Mouse (Mus musculus) c-Kit-positive CD71-positive TER-119-positive erythroid progenitor cells, embryonic 14.5 days (primary cell): ENCODE data around the gene Birc6.
A peak's percentile ranks its signal among the peaks of the same experiment; 100 is the strongest.
"Not testable (repeated sequence)": the region's sequence is repeated elsewhere in the genome, so short reads cannot be mapped to it uniquely, and the experiment has no call there.

Experiments used
- DNase-seq: peaks from one replicate; pipeline ENCODE4 v3.0.0-alpha.2; 2013; ENCODE audit warnings: low spot score

Gene Birc6

DNA sequence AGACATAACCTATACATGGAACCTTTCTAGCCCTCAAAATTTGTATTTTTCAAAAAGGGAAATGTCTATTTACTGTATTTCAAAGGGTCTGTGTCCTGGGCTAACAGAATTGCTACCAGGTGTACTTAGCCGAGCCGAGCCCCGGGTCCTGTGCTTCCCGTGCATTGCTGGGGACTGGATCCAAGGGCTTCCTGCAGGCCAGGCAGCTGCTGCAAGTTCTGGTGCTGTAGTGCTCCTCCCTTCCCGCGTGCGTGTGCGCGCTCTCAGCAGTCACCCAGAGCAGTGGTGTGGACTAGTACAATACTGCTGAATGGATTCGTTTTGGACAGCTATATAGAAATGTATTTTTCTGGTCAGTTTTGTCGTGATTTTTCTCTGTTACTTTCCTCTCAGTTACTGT, 31.8 kb downstream of the Birc6 start:
- DNase-seq = no peak

DNA sequence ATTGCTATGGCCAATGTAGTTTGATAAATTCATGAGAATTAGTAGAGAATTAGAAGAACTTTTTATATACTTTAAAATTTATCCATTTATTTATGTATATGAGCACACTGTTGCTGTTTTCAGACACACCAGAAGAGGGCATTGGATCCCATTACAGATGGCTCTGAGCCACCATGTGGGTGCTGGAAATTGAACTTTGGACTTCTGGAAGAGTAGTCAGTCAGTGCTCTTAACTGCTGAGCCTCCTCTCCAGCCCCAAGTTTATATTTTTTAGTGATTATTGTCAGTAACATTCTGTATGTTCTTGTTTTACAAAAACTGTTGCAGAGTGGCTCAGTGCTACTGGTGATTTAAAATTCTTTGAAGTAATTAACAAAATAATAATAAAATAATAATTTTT, 36.1 kb downstream of the Birc6 start:
- no peak for DNase-seq

DNA sequence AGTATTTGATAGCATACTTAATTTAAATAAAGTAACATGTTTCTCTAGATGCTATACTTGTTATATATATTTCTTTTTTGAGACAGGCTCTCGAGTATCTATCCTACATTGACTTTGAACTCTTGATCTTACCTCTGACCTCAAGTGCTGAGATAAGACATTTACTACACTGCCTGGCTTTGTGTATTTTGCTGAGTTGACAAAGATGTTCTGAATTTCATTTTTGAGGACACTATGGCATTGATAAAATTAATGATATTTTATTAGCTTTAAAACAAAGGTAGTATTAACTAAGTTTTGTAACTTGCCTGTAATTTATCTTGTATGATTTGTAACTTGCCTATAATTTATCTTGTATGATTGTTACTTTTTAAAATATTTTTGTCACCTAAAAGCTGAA, 41.1 kb downstream of the Birc6 start:
- no peak for DNase-seq

DNA sequence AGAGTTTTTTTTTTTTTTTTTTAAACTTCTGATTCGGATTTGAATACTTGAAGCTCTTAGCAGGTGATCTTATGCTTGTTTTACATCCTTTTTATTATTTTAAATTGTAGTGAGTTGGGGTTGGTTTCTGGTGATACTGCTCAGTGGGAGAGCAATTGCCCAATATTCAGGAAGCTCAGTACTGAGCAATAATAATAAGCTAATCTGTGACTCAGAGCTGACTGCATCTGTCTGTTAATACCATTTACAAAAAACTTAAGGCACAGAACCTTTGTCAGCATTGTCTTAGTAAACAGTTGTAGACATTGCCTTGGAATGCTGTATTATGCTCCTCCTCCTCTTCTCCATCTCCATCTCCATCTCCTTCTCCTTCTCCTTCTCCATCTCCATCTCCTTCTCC, 42.5 kb downstream of the Birc6 start:
- DNase-seq = no peak

DNA sequence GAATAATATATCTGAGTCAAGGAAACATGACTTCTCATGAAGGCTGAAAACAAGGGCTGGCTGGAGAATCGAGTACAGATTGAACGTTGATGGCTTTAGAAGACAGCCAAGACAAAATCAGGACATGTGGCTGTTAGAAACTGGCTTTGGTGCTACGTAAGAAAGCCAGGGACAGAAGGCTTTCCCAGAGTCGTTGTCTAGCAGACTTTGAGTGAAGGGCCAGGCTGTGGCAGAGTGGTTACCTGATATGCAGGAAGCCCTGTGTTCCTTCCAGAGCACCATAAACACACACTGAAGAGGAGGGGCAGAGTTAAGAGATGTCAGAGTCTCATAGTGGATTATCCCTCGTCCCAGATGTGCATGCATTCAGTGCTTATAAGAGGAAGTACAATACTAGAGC, 49.1 kb downstream of the Birc6 start:
- no peak for DNase-seq

DNA sequence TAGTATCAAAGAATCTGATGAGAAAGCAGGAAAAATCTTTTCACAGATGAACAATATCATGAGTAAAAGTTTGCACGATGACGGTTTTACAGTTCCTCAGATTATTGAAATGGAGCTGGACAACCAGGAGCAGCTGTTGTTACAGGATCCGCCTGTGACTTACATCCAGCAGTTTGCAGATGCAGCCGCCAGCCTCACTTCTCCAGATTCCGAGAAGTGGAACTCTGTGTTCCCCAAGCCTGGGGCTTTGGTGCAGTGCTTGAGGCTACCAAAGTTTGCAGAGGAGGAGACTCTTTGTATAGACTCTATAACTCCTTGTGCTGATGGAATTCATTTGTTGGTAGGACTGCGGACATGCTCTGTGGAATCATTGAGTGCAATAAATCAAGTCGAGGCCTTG, 51.5 kb downstream of the Birc6 start:
- DNase-seq = no peak

DNA sequence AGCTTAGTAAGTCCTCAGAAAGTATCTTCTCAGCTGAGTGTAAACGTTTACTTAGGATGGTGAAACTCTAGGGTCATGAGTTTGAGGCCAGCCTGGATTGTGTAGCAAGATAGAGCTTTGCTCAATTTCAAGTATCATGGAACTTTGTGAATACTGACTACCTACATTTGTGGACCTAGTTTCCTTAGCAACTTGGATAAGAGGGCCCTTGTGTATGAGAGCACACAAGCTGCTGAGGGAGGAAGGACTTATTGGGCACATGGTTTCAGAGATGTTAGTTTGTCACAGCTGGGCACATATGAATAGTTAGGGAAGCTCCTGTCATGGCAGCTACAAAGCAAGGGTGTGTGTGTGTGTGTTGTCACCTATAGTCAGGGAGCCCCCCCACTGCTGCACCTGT, 52.6 kb downstream of the Birc6 start:
- no peak for DNase-seq

DNA sequence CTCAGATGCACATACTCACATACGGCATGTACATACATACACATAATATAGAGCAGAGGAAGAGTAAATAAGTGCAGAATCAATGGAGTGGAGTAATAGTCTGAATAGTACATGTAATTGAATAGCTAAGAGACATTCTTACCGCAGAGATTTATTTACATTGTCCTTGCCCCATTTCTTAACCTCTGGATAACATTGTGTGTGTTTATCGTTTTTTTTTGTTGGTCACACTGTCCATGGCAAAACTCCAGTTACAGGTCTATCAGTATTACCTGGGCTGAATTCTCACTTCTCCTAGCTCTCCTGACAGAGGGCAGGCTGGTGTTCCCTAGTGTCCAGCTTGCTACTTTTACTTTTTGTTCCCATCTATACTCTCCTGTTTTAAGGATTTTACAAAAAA, 58.7 kb downstream of the Birc6 start:
- no peak for DNase-seq

DNA sequence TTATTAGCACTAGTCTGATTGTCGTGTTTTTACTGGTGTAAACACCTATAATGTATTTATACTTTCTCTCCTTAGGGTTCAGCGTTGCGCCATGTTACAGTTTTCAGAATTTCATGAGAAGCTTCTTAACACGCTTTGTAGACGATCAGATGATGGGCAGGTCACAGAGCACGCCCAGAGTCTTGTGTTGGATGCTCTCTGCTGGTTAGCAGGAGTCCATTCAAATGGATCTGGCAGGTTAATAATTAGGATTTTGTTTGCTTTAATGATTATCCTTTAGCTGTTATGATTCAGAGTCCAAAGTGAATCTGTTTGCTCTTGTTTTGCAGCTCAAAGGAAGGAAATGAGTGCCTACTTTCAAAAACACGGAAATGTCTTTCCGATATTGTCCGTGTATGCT, 70.8 kb downstream of the Birc6 start:
- DNase-seq = no peak

DNA sequence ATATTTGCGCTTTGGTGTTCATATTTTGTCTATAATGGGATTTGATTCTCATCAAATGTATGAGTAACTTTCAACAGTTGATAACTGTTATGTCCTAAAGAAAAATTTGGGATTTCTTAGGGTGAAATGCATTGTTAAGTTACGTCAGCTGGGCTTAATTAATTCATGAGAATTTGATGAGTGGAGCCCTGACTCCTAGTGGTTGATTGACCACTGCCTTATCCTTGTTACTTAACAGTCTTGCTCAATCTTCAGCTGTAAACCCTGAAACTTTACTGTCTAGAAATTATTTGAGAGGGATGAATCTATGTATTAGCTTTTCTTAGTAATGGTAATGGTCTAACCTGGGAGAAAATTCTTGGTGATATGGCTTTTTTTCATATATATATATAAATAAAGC, 71.3 kb downstream of the Birc6 start:
- no peak for DNase-seq

DNA sequence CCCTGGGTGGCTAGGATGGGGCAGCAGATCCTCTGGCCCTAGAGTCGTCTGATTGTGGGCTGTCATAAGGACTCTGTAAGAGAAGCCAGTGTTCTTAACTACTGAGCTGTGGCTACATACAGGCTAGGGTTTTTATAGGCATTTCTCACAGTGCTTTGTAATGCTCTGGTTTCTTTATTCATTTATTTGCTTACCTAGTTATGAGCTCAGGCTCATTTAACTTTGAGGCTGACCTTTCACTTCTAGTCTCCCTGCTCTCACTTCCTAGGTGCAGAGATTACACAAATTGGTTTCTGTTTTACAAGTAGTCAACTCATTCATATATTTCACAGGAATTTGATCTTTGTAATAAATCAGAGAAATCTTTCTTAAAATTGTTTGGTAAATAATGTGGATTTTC, 73.1 kb downstream of the Birc6 start:
- DNase-seq = no peak

DNA sequence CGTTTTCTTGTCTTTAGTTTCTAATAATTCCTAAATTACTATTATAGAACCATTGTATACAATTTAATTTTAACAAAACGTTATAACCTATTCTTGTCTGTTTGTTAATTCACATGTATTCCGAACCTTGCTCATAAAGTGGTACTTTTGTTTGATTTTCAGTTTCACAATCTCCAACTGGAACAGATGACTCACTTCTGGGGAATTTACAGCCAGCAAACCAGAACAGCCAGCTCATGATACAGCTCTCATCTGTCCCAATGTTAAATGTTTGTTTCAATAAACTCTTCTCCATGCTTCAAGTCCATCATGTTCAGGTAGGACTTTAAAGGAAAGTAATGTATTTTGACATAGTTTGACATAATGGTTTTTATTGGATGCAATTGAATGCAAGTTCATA, 102.7 kb downstream of the Birc6 start:
- DNase-seq = no peak

DNA sequence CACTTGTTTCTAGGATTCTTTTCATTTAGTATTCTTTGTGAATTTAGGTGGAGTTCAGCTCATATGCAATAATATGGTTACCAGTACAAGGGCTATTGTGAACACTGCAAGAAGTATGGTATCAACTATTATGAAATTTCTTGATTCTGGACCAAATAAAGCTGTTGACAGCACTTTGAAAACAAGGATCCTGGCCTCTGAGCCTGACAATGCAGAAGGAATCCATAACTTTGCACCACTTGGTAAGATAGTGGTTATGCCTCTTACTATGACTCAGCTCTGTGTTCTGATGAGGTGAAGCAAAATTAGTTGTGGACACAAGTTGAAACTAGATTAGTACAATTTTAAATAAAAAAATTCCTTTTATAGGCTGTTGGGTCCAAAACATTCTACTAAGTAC, 114.3 kb downstream of the Birc6 start:
- DNase-seq = no peak

DNA sequence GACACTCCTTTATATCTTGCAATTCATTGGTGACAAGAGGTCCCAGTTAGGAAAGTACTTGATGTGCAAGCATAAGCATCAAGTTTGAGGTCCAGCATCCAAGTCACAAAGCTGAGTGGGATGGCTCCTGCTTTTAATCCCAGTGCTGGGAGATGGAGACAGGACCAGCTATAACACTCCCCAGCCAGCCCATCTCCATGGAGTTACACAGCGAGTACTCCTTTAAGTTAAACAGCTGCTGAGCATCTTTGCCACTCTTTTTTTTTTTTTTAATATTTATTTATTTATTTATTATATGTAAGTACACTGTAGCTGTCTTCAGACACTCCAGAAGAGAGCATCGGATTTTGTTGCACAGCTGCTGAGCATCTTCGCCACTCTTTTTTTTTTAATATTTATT, 130.3 kb downstream of the Birc6 start:
- DNase-seq = no peak

DNA sequence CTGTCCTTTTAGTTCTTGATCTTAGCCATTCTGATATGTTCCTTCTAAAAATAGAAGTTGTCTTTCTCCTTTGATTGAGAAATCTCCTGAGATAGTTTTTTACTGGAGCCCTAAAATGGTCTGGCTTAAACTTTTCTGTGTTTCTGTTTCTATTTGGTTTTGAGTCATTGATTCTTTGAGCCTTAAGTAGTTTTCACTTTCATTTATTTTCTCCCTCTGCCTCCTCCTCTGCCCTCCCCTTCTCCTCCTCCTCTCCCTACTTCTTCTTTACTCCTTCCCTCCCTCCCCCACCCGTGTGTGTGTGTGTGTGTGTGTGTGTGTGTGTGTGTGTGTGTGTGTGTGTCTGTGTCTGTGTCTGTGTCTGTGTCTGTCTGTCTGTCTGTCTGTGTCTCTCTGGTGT, 139.9 kb downstream of the Birc6 start:
- DNase-seq = no peak

DNA sequence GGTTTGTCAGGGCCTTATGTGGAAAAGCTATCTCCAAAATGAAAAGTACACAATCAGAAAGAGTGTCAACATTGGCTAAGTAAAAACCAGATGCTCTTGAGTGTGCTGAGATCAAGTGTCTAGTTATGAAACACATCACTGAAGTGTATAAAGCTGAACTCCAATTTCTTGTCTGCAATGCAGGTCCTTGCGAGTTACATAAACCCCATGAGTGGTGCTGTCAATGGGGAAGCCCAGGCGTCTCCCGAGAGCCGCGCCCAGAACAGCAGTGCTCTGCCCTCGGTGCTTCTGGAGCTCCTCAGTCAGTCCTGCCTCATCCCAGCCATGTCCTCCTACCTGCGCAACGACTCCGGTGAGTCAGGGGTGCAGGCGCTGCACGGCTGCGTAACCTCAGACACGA, 141.9 kb downstream of the Birc6 start:
- no peak for DNase-seq

DNA sequence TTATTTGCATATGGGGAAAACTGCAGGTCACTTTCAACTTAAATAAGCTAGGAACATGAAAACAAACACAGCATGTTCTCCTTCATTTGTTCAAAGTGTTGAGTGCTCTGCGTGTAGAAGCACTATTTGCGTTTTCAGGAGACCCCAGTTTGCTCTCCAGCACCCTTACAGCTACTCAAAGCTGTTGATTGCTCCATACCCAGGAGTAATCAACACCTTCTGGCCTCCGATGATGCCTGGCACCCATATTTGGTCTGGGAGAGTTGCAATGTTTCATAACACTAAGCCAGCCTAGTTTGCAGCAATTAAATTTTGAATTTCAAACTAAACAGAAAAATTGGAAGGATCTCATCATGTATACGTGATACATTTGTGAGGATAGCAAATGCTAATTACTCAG, 144.4 kb downstream of the Birc6 start:
- no peak for DNase-seq

DNA sequence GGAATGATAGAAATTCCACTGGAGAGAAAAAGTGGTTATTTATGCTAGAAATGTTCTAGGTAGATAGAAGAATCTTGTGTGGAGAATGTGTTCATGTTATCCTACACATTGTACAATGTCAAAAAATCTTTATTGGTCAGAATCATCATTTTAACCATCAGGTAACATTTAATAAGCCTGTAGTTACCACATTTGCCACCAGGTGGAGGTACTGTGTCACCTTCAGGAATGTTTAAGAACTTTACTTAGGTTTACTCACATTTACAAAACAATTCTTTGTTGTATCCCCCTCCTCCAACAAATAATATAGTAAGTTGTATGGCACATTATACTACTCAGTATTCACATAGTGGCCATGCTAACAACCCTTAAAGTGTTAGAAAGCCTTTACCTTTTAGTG, 145.2 kb downstream of the Birc6 start:
- DNase-seq = peak; percentile 58

DNA sequence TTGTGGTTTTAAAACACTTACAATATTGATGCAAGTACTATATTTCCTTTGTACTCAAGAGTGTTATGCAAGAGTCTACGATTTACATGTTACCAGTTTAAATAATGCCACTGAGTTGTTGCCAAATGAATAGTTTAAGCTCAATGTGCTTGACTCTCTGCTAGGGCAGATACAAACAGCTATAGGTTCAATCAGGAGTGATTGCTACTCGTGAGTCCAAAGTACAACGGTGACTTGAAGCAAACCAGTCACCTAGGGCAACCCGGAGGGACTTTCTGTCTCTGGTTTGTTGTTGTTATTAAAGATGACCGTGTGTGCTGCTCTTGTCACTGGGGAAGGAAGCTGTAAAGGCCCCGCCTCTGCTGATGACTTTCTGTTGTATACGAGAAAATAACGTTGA, 150.0 kb downstream of the Birc6 start:
- no peak for DNase-seq

DNA sequence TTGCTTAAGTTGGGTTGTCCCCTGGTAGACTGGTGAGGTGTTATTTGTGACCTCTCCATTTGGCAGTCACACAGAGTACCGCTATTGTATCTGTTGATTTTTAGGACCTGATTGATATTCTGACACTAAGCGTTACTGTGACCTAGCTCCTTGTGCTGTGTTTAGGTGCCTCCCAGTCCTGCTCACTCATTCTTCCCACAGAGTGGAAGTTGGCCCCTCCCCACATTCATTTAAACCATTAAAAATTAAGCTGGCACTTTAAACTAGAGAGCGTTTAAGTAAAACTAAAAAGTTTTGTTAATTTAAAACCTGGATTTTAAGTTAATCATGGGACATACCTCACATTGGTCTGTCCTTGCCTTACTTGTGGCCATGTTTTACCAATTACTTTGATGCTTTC, 156.8 kb downstream of the Birc6 start:
- no peak for DNase-seq

DNA sequence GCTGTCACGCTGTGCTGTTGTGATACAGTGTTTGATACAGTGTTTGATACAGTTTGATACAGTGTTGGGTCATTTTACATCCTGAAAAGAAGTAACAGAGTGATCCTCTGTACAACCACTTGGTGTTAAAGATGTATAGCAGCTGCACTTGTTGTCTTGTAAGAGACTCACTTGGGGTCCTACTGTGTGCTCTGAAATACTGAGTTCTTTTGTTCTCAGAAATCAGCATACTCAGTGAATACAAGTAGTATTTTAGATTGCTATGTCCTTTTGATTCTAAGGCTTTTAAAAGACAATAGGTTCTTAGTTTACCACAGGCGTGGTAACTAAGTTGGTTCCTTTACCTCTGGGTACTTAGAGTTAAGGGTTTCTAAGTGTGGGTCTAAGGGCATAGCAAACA, 160.5 kb downstream of the Birc6 start:
- no peak for DNase-seq

DNA sequence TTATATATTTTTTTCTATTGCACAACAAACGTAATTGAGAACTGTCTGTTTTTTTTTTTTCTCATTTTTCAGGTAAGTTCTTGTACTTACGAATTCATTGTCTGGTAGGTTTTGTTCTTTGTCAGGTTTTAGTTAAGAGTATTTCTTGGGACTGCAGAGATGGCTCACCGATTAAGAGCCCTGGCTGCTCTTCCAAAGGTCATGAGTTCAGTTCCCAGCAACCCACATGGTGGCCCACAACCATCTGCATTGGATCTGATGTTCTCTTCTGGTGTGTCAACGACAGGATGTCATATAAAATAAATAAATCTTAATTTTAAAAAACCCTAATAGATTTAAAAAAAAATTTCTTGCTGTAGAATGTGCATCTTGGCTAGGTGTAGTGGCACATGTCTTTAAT, 161.3 kb downstream of the Birc6 start:
- no peak for DNase-seq

DNA sequence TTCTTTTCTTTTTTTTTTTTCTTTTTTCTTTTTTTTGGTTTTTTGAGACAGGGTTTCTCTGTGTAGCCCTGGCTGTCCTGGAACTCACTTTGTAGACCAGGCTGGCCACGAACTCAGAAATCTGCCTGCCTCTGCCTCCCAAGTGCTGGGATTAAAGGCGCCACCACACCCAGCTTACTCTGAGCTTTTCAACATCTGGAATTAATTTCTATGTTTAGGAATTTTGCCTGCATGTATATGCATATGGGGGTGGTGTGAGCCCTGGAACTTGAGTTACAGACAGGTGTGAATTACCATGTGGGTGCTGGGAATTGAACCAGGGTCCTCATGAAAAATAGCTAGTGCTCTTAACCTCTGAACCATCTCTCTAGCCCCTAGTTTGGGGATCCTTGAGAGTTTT, 173.6 kb downstream of the Birc6 start:
- not testable (repeated sequence) for DNase-seq

DNA sequence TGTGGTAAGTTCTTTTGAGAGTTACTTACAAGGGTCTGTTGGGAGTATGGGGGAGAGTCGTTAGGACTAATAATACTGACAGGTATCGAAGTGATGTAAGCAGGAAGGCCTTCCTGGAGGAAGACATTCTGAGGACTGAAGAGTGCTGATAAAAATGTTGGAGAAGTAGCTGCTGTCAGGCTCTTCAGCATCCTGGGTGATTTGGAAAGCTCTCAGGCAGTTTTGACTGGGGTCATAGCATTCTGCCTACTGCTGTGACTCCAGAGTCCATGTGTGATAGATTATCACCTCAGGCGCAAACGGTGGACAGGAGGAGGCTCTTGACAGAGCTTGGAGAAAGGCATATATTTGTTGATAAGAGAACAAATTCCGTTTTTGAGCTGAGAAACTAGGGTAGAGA, 177.4 kb downstream of the Birc6 start:
- DNase-seq = no peak

DNA sequence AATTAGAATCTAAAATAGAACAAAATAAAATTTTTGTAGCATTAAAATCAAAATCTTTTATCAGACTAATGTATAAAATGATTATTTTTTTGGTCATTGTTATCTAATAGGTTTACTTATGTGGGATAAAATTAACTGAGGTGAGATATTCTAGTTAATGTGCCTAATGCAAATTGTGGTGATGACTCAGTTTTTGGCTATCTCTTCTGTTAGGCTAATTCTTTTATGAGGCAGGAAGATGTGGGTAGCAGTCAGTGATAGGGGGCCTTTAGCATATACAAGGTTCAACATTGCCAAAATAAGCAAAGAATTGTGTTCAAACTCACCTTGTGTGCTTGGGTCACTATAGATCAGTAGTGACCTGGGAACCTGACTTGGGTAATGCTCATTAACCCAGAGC, 178.5 kb downstream of the Birc6 start:
- DNase-seq = no peak
